Mouse (Mus musculus): Measurements from ENCODE around the gene B9d1. TPM values are rescaled to one million over a fixed set of nuclear protein-coding genes. Genes with fewer than 3 reads are reported as not detected.

B9d1 gene
- polyA plus RNA-seq (2016; fragmentation: Nextera tagmentation; extraction: Ambion mirVana) = 53.0 and 53.3 TPM in 2 replicates

DNA sequence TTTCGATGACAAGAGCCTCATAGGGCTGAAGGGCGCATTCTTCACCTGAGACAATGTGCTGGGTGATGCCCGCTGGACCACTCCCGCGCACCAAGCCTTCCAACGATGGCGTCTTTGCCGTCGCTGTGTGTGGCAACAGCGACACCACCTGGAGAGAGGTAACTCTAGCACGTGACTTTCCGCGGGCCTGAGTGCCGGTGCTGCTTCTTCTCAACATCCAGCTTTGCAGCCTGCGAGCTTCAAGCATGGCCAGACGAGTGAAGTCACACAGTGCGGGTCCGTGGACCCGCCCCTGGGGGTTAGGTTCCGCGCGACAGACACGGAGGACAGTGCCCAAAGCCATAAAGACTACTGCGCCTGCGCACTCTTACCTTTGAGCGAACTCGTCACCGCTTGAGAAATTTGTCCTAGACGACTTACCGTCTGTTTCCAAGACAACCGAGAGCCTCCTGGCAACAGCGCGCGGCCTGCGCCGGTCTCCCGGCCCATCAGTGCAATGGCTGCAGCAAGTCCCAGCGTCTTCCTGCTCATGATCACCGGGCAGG lies at the start of gene B9d1:
B9d1 (plus strand) TSS at position 432 of the 545 bp plus-strand sequence.
- WGBS = under 1% methylated on average over 39 of the region's 39 CpGs
- no peaks in the 10 kb centered on the region for H3K27me3 ChIP-seq (ENCODE audit: poor library complexity, severe bottlenecking)
- H3K9me3 ChIP-seq = no peaks in the 10 kb centered on the region
- peak within 1 kb of the TSS; percentile 96 for H3K27ac ChIP-seq
- DNase-seq (ENCODE audit: extremely low spot score, low spot score) = peak; percentile 96
- peaks cover 18% of the 10 kb centered on the region for H3K36me3 ChIP-seq (replicated peaks)
- H3K4me1 ChIP-seq = peaks cover 20% of the 10 kb centered on the region
- peak within 1 kb of the TSS; percentile 78 for H3K4me3 ChIP-seq

DNA sequence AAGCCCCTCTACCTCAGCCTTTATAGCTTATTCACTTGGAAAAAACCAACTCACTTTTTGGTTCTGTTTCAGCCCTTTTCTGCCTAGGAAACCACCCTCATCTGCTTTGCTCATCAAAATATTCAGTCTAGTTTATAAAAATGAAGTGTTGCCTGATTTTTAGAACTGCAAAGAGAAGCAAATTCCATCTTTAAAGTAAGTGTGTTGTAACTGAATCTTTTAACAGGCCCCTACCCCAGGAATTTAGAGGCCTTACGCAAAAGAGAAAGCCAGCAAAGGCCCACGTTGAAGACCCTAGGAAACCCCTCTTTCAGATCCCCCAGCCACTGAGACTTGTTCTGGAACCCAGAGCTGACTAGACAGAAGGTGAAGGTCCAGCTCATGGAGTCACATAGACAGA lies 40.9 kb upstream of the B9d1 start:
- Histone ChIP-seq H3K27me3 (ENCODE audit: poor library complexity, severe bottlenecking) (no peaks in the 10 kb centered on the region), H3K4me3 (no peak overlapping the region), H3K9me3 (no peaks in the 10 kb centered on the region), H3K27ac (no peak overlapping the region), H3K36me3 (replicated peaks) (no peaks in the 10 kb centered on the region), H3K4me1 (0 out of 2 replicates have a peak, but pooled peaks cover 5% of the 10 kb centered on the region)
- DNase-seq (ENCODE audit: extremely low spot score, low spot score) = no peak
- WGBS = 76% methylated on average over 2 of the region's 2 CpGs

DNA sequence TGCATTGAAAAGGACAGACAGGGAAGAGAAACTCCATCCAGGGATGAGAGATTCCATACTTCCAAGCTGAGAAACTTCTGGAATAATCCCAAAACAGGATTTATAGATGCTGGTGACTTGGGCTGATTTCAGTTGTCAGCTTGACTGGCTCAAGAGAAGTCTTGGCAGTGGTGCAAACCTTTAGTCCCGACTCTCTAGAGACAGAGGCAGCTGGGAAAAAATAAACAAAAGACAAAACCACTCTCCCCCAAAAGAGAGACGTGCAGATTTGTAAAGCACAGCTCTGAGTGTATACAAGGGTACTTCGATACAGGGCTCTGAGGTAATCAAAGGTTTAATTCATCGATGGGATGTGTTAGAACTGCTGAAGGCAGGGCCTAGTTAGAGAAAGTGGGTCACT lies 39.5 kb upstream of the B9d1 start:
- no peak for DNase-seq (ENCODE audit: extremely low spot score, low spot score)
- no peaks in the 10 kb centered on the region for H3K9me3 ChIP-seq
- WGBS = 75% methylated on average over 4 of the region's 4 CpGs

DNA sequence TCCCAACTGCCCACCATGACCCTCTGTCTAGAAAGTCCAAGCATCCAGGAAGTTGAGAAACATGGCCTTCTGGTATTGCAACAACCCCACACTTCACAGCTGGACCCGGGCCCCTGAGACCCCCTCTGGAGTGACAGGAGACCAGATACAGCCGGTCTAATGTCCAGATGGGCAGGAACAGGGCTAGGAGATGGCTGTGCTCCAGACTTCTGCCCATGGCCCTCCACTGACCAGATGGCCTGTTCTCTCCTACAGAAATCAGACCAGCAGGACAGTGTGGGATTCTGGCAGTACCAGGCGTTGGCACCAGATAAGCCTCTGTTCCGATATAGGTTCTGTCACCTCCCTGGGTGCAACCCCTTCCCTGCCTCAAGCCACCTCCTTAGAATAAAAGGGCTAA lies 36.4 kb upstream of the B9d1 start:
- Histone ChIP-seq H3K27ac (no peak overlapping the region), H3K4me1 (0 out of 2 replicates have a peak, but pooled peaks cover 9% of the 10 kb centered on the region), H3K36me3 (replicated peaks) (no peaks in the 10 kb centered on the region), H3K27me3 (ENCODE audit: poor library complexity, severe bottlenecking) (no peaks in the 10 kb centered on the region), H3K9me3 (no peaks in the 10 kb centered on the region), H3K4me3 (no peak overlapping the region)
- no peak for DNase-seq (ENCODE audit: extremely low spot score, low spot score)
- 86% methylated on average over 4 of the region's 4 CpGs for WGBS

More for the DNA sequence above, 39.5 kb upstream of the B9d1 start:
- Histone ChIP-seq H3K4me1 (0 out of 2 replicates have a peak, but pooled peaks cover 9% of the 10 kb centered on the region), H3K4me3 (no peak overlapping the region), H3K27me3 (ENCODE audit: poor library complexity, severe bottlenecking) (no peaks in the 10 kb centered on the region), H3K36me3 (replicated peaks) (no peaks in the 10 kb centered on the region), H3K27ac (no peak overlapping the region)

DNA sequence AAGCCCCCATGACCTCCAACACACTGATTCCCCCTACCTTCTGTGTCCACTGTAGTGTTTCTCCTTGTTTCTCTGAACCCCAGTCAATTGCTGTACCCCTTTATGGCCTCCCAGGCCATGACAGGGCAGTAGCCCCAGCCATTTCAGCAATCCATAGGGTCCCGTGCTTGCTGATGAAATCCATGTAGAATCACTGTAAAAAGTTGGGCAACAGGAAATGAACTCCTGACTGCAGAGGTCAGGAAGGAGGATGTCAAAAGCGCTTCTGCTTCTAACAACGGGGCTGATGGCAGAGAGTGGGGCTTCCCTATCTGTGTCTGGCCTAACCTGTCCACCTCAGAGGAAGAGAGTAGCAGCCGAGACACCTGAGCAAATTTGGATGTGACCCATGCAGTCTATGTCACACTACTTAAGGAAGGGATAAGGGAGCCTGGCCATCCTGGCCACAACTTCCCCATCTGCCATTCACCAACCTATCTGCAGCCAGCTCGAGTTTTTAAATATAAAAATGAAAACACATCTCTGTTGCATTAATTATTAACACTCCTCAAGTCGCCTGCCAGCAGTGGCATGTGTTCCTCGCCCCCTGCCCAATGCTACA lies 35.5 kb upstream of the B9d1 start:
- Histone ChIP-seq H3K4me3 (no peak overlapping the region), H3K27me3 (ENCODE audit: poor library complexity, severe bottlenecking) (no peaks in the 10 kb centered on the region), H3K27ac (no peak overlapping the region), H3K9me3 (no peaks in the 10 kb centered on the region), H3K4me1 (0 out of 2 replicates have a peak, but pooled peaks cover 9% of the 10 kb centered on the region), H3K36me3 (replicated peaks) (no peaks in the 10 kb centered on the region)
- no peak for DNase-seq (ENCODE audit: extremely low spot score, low spot score)
- 77% methylated on average over 7 of the region's 7 CpGs for WGBS

DNA sequence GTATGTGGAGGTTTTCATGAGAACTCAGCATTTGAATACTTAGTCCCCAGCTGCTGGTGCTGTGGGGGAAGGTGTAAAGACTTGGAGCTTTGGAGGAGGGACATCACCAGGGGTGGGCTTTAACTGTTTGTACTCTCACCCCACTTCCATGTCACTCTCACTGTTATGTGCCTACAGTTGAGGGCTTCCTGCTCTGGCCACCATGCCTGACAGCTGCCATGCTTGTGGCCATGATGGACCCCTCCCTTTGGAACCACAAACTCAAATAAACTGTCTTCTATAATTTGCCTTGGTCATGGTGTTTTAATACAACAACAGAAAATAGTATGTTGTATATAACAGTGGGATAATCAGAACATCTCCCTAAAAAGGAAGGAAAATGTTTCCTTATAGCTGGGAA lies 34.1 kb upstream of the B9d1 start:
- Histone ChIP-seq H3K4me3 (no peak overlapping the region), H3K27me3 (ENCODE audit: poor library complexity, severe bottlenecking) (no peaks in the 10 kb centered on the region), H3K27ac (no peak overlapping the region), H3K4me1 (0 out of 2 replicates have a peak, but pooled peaks cover 9% of the 10 kb centered on the region), H3K9me3 (no peaks in the 10 kb centered on the region), H3K36me3 (replicated peaks) (no peaks in the 10 kb centered on the region)
- DNase-seq (ENCODE audit: extremely low spot score, low spot score) = no peak

DNA sequence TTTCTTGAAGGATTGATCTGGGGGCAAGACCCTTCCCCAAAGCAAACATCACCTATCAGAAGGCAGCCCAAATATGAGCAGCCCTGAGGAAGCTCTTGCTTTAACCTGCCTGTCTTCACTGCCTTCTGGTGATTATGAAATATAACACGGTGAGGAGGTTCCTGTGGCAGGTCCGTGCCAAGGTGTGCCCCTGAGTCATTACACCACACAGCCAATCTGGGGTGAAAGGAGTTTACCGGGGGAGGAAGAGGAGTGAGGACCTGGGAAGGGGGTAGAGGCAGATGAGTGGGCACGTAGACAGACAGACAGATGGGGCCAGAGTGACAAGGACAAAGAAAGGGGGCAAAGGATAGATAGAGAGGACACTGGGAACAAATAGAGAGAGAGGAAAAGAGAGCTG lies 31.3 kb upstream of the B9d1 start:
- Histone ChIP-seq H3K9me3 (no peaks in the 10 kb centered on the region), H3K36me3 (replicated peaks) (no peaks in the 10 kb centered on the region), H3K4me3 (no peak overlapping the region), H3K27ac (no peak overlapping the region), H3K27me3 (ENCODE audit: poor library complexity, severe bottlenecking) (no peaks in the 10 kb centered on the region), H3K4me1 (peaks cover 23% of the 10 kb centered on the region)
- 79% methylated on average over 4 of the region's 4 CpGs for WGBS
- DNase-seq (ENCODE audit: extremely low spot score, low spot score) = no peak

DNA sequence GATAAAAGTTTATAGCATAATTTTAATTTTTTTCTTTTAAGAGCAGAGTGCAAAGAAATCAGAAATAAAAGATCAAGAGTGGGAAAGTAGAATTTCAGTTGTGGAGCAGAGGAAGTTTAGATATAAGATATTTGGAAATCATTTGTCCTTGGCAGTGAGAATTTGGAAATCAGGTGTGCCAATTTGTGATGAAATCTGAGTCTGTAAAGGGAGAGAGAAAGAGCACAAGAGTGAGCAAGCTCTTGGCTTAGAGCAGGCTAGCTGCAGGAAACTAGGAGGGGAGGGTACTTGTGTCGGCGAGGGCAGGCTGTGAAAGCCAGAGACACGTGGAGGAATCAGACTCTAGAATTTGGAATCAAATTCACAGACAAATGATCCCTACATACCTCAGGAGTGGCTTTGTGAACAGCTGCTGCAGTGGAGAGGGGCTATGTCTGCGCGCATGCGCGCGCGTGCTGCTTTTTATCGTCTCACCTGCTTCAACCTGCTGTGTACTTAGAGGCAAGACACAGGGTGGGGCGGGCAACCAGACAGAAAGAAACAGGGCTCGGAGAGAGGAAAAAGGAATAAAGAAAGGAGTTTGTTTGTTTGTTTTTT lies 28.1 kb upstream of the B9d1 start:
- Histone ChIP-seq H3K9me3 (no peaks in the 10 kb centered on the region), H3K27me3 (ENCODE audit: poor library complexity, severe bottlenecking) (no peaks in the 10 kb centered on the region), H3K27ac (peak overlapping the region; percentile 61), H3K4me1 (peaks cover 21% of the 10 kb centered on the region), H3K36me3 (replicated peaks) (no peaks in the 10 kb centered on the region), H3K4me3 (peak overlapping the region; percentile 24)
- no peak for DNase-seq (ENCODE audit: extremely low spot score, low spot score)
- 55% methylated on average over 12 of the region's 12 CpGs for WGBS

DNA sequence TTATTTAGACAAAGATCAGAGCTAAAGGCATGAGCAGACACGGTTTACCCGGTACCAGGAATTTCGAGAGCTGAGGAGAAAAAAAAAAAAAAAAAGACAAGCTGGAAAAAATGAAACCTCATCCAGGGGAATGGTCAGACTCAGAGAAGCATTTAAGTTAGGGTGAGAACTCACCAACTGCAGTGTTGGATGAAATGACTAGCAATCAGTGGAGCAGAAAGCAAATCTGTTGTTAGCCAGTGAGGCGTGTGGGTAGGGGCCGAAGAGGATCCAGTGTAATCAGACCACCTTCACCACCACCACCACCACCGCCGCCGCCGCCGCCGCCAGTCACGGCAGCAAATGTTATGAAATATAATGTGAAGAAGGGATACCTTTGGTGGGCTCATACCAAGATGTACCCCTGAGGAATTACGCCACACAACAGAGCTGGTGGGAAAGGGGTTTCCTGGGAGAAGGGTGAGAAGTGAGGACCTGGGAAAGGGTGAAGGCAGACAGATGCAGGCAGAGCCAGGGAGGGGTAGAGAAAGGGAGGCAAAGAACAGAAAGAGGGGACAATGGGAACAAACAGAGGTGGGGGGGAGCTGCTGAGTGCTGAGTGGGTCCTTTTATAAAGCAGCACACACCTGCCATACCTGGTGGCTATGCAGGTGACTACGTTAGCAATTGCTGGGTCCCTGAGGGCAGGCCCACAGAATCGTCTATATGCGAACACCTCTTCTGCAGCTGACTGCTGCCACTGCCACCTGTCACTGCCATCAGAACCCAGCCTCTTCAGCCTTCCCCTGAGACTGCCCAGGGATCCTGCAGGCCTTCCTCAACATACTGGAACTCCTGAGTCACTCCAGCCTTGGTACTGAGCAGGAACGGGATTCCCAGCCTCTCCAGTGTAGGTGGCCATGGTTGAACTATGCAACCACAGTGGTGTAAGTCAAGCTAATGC lies 27.1 kb upstream of the B9d1 start:
- DNase-seq (ENCODE audit: extremely low spot score, low spot score) = no peak
- Histone ChIP-seq H3K27ac (peak overlapping the region; percentile 61), H3K27me3 (ENCODE audit: poor library complexity, severe bottlenecking) (no peaks in the 10 kb centered on the region), H3K9me3 (no peaks in the 10 kb centered on the region), H3K4me1 (peaks cover 23% of the 10 kb centered on the region), H3K36me3 (replicated peaks) (no peaks in the 10 kb centered on the region), H3K4me3 (peak overlapping the region; percentile 24; the same call in 1 of the 2 replicates)
- 65% methylated on average over 17 of the region's 17 CpGs for WGBS

DNA sequence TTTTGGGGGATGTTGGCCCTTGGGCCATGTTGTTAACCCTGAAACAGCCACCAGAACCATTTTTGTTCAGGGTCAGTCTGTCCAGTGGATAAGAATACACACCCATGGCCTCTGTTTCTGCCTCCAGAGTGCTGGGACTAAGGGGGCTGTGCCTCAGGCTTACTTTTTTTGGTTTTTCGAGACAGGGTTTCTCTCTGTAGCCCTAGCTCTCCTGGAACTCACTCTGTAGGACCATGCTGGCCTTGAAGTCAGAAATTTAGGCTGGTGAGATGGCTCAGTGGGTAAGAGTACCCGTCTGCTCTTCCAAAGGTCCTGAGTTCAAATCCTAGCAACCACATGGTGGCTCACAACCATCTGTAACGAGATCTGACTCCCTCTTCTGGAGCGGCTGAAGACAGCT lies 26.2 kb upstream of the B9d1 start:
- no peak for DNase-seq (ENCODE audit: extremely low spot score, low spot score)
- WGBS = 93% methylated on average over 4 of the region's 4 CpGs

DNA sequence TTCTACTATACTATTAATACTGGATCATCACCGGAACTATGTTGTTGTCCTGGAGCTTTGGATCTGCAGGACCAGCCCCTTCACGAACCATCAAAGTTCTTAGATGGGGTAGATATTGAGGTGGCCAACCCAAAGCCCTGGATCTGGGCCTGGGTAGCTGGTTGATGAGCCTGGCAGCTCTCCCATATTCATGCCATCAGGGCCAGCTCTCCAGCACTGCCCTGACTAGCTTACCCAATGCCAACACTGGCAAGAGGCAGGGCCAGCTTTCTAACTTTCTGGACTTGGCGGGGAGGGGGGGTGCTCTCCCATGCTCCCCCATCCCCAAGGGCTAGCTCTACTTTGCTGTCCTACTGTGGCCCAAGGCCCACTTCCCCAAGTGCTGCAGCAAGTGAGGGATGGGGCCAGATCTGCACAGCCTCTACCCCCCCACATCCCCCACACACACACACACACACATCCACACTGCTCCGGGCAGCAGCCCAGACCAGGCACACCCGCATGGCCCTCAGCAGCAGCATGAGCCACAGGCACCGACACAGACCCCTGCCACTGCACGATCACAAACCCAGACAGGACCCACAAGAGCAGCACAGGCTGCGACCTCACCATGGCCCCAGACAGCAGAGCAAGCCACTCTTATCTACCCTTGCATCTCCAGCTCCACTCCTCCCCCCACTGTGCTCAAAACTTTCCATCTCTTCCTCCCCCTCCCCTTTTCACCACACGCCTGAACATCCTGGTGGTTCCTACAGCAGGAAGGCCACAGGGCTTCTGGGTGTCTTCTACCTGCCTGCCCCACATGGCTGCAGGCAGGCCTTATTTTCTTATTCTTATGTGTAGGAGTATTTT lies 23.5 kb upstream of the B9d1 start:
- peaks cover 2% of the 10 kb centered on the region; the same call in 1 of the 2 replicates for H3K36me3 ChIP-seq (replicated peaks)
- H3K27ac ChIP-seq = peak overlapping the region; percentile 62; the same call in 1 of the 2 replicates
- WGBS = 81% methylated on average over 9 of the region's 9 CpGs
- H3K4me3 ChIP-seq = no peak overlapping the region
- no peaks in the 10 kb centered on the region for H3K9me3 ChIP-seq
- no peak for DNase-seq (ENCODE audit: extremely low spot score, low spot score)
- no peaks in the 10 kb centered on the region for H3K27me3 ChIP-seq (ENCODE audit: poor library complexity, severe bottlenecking)
- peaks cover 59% of the 10 kb centered on the region for H3K4me1 ChIP-seq

More for the DNA sequence above, 26.2 kb upstream of the B9d1 start:
- H3K4me3 ChIP-seq = no peak overlapping the region
- no peaks in the 10 kb centered on the region for H3K9me3 ChIP-seq
- peaks cover 33% of the 10 kb centered on the region for H3K4me1 ChIP-seq
- H3K36me3 ChIP-seq (replicated peaks) = no peaks in the 10 kb centered on the region
- no peak overlapping the region for H3K27ac ChIP-seq
- H3K27me3 ChIP-seq (ENCODE audit: poor library complexity, severe bottlenecking) = no peaks in the 10 kb centered on the region
